Mouse (Mus musculus) heart, adult 2 months (tissue): Measurements from ENCODE around the gene Tmppe.
"Not testable (repeated sequence)": the region's sequence is repeated elsewhere in the genome, so short reads cannot be mapped to it uniquely, and the experiment has no call there.

Experiments
- CTCF ChIP-seq: fragments of 200-600 bp; IDR thresholded peaks from 2 replicates; pipeline ENCODE4 v1.8.1; 2022; ENCODE audit warnings: antibody characterized with exemption, mild to moderate bottlenecking, moderate library complexity
- POLR2A ChIP-seq: fragments of 200-500 bp; IDR thresholded peaks from 2 replicates; pipeline ENCODE4 v1.6.1; 2011; ENCODE audit warnings: mild to moderate bottlenecking, low read depth, low read length, control low read depth; ENCODE audit not compliant: insufficient read depth

GRCm38 (mm10) chr9:114371717-114372116 lies 29.2 kb upstream of the Tmppe start:
- not testable (repeated sequence) for TF ChIP-seq CTCF, POLR2A
